Mouse (Mus musculus) MN1 (cell line): ENCODE measurements around the gene Gm19935.

Source experiments
- DNase-seq: peaks from one replicate; pipeline ENCODE4 v3.0.0-alpha.2; 2016; ENCODE audit warnings: low spot score

Gm19935 gene

GRCm38 (mm10) chr8:90817293-90817692 is at the start of gene Gm19935:
TSS of gene Gm19935 (minus strand) at chr8:90817393.
- DNase-seq = no peak

- peak; percentile 92 for DNase-seq
These were observed 44.8 kb upstream of the Gm19935 start for GRCm38 (mm10) chr8:90862038-90862437.

- DNase-seq = peak; percentile 46
These were observed 44.2 kb upstream of the Gm19935 start for GRCm38 (mm10) chr8:90861266-90861944.

DNA sequence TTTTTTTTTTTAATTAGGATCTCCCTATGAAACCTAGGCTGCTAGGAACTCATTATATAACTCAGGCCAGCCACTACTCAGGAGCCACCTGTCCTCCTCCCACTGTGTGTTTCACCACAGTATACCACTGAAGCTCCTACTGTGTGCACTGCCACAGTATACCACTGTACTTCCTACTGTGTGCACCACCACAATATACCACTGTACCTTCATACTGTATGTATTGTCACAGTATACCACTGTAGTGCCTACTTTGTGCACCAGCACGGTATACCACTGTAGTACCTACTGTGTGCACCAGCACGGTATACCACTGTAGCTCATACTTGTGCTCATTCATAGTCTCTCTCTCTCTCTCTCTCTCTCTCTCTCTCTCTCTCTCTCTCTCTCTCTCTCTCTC is 40.9 kb upstream of the Gm19935 start:
- no peak for DNase-seq

- DNase-seq = no peak
These were observed 39.8 kb upstream of the Gm19935 start for GRCm38 (mm10) chr8:90856952-90857351.

- DNase-seq = no peak
These were observed 39.0 kb upstream of the Gm19935 start for GRCm38 (mm10) chr8:90856171-90856570.

- DNase-seq = peak; percentile 78
These were observed 37.5 kb upstream of the Gm19935 start for GRCm38 (mm10) chr8:90854671-90855161.

GRCm38 (mm10) chr8:90853971-90854670 is 36.9 kb upstream of the Gm19935 start:
- no peak for DNase-seq

GRCm38 (mm10) chr8:90851544-90851943 is 34.4 kb upstream of the Gm19935 start:
- no peak for DNase-seq

DNA sequence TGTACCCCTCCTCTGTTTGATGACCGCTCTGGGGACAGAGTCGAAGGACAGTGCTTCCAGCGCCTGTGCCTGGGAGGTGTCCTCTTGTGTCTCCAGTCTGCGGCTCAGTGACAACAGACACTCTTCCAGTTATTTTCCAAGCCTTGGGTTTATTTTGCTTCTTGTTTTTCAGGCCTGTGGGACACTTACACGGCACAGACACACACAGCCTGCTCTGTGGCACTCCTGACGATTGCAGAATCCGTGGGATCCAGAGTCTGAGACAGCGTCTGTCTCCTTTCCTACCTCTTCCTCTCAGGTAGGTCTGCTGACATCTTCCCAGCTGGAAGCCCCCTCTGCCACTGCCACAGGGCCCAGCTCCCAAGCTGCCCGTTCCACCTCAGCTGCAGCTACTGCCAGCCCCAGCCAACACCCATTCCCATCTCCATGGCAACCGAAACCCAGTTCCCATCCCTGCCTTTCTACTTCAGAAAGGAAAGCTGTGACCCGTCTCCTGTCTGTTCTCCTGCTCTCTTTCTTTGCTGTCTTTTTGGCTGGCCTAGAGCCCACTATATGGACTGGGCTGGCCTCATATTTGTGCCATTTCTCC is 32.4 kb upstream of the Gm19935 start:
- DNase-seq = peak; percentile 72

- DNase-seq = no peak
These were observed 30.8 kb upstream of the Gm19935 start for GRCm38 (mm10) chr8:90847980-90848379.

- DNase-seq = no peak
These were observed 27.2 kb upstream of the Gm19935 start for GRCm38 (mm10) chr8:90844179-90844967.

- no peak for DNase-seq
These were observed 25.9 kb upstream of the Gm19935 start for GRCm38 (mm10) chr8:90843127-90843526.

DNA sequence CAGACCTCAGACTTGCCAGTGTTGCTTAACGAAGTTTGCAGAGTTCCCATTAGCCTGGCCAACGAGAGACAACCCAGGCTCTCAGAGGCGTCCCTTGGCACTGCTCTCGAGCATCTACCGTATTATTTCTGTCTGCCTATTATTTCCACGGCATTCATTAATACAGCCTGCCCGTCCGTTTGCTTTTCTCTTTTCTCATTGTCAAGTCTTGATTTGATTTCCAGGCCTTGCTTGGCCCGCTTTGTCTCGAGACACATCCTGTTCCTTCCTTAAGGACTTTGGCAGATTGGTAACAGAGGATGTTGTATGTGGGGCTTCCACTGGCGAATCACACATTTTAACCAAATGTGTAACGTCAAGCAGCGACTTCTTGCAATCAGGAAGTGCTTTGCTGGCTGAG is 24.1 kb upstream of the Gm19935 start:
- peak; percentile 31 for DNase-seq

DNA sequence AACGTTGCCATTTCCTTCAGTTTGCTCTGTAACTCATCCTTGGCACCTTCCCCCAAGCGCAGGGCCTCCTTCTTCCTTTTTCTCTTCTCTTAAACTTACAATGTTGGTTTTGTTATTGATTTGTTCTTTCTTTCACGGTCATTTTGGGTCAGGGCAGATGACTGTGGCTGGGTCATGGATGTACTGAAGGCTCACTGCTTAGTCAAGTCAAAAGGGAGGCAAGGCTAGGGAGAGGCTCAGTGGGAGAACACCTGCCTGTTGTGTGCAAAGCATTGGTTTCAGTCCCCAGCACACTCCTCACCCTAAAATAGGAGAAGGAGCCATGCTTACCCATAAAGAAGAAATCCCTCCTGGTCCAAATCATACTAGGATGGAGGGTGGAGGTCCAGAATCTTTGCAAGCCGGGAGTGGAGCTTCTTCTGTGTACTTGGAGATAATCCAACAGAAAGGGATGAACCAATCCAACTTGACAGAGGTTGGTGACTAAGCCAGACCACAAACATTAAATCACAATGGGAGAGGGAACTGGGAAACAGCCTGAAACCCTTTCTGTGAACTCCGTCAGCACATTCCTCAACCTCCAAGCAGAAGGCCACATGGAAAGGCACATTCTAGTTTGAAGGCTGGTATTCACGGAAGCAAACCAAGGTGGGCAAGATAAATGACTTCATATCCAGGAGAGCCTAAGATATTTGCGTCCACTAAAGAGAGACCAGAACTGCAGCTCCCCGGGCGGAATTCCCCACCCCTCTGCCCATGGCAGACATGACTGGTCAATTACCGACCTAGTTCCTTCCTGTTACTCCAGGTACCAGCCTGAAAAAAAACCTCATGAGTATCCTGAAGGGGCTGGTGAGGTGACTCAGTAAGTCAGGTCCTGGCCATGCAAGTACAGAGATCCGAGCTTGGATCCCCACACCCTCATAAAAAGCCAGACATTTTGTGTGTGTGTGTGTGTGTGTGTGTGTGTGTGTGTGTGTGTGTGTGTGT is 22.8 kb upstream of the Gm19935 start:
- DNase-seq = peak; percentile 53

DNA sequence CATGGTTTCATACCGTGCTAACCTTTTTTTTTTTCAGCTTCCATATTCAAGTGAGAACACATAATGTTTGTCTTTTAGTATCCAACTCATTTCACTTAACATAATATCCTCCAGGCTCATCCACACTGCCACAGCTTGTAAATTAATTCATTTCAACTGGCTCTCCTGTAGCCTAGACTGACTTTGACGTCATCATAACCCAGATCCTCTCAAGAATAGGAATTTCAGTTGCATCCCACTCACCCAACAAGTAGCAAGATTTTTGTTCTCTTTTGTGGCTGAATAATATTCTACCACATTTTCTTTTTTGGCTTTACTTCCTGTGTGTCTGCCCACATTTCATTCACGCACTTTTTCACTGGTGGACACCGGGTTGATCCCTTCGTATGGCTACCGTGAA is 20.2 kb upstream of the Gm19935 start:
- no peak for DNase-seq

- no peak for DNase-seq
These were observed 17.1 kb upstream of the Gm19935 start for GRCm38 (mm10) chr8:90834321-90834672.

DNA sequence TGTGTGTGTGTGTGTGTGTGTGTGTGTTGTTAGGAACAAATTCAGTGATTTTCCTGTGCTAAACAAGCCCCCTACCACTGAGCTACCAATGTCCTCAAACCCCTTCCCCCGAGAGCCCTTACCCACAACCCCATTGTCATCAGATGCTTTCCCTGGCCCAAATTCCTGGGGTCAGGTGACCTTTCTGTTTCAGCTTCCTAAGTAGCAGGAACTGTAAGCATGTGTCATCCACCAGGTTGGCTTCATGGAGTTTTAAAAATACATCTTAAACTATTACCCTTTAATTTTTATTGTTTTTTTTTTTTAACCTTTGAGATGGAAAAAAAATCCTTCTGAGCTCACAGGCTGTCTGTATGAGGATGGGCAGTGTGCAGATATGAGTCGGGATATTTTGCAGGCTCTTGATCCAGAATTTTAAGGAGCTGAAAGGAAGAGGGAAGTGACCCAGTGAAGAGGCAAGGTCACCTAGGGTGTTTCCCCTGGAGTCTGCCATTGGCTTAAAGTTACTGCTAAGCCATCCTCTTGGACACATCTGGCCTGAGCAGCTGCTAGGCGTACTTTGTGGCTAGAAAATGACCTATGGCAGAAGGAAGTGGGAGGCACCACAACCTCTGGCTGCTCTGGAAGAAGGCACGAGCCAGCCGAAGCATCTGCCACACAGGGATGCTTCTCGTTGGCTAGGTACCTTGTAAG is 16.6 kb upstream of the Gm19935 start:
- no peak for DNase-seq

GRCm38 (mm10) chr8:90832576-90833289 is 15.5 kb upstream of the Gm19935 start:
- DNase-seq = no peak

- DNase-seq = no peak
These were observed 13.8 kb upstream of the Gm19935 start for GRCm38 (mm10) chr8:90830980-90831379.
